Mouse (Mus musculus) embryonic facial prominence, embryonic 14.5 days (tissue): ENCODE data around the gene Pik3r6. TPM values are rescaled to one million over a fixed set of nuclear protein-coding genes. Genes with fewer than 3 reads are reported as not detected.

ENCODE experiments used
- ATAC-seq: fragments of 200-750 bp; cut with Nextera tagmentation; 2 replicates; pipeline ENCODE4 v1.8.0; 2017; ENCODE audit warnings: low read depth, moderate number of reproducible peaks, moderate TSS enrichment
- DNase-seq: peaks from one replicate; pipeline ENCODE4 v3.0.0-alpha.2; 2015; ENCODE audit warnings: low spot score
- H3K27ac ChIP-seq: fragments of 300-500 bp; sonication (generic); replicated peaks from 2 replicates; pipeline ENCODE4 v1.5.1; 2014; ENCODE audit warnings: low read depth, mild to moderate bottlenecking, low read length, moderate library complexity
- H3K27me3 ChIP-seq: fragments of 300-500 bp; sonication (generic); replicated peaks from 2 replicates; pipeline ENCODE4 v1.6.1; 2014; ENCODE audit warnings: low read length; ENCODE audit not compliant: control insufficient read depth, insufficient read depth
- H3K36me3 ChIP-seq: fragments of 300-500 bp; sonication (generic); 2 replicates; pipeline ENCODE4 v1.6.1; 2014; ENCODE audit warnings: low read length, mixed read lengths; ENCODE audit not compliant: control insufficient read depth, insufficient read depth
- H3K4me1 ChIP-seq: fragments of 300-500 bp; sonication (generic); 2 replicates; pipeline ENCODE4 v1.6.1; 2014; ENCODE audit warnings: antibody characterized with exemption, low read length; ENCODE audit not compliant: control insufficient read depth, insufficient read depth
- H3K4me2 ChIP-seq: fragments of 300-500 bp; sonication (generic); 2 replicates; pipeline ENCODE4 v1.6.1; 2014; ENCODE audit warnings: low read depth, mild to moderate bottlenecking, low read length, moderate library complexity, mixed read lengths
- H3K4me3 ChIP-seq: fragments of 300-500 bp; sonication (generic); 2 replicates; pipeline ENCODE4 v1.5.1; 2014; ENCODE audit warnings: low read depth, mild to moderate bottlenecking, low read length
- H3K9ac ChIP-seq: fragments of 300-500 bp; sonication (generic); 2 replicates; pipeline ENCODE4 v1.6.1; 2014; ENCODE audit warnings: low read depth, mild to moderate bottlenecking, low read length, moderate library complexity, mixed read lengths
- H3K9me3 ChIP-seq: fragments of 300-500 bp; sonication (generic); 2 replicates; pipeline ENCODE4 v1.6.1; 2016; ENCODE audit warnings: low read length; ENCODE audit not compliant: control insufficient read depth
- WGBS: fragments of 180-500 bp; shearing (Covaris S2); extraction: QIAGEN DNeasy Blood & Tissue Kit; methylation state at CpG from one replicate; pipeline ENCODE4 v1.1.7; 2014; 5-methylcytosine and 5-hydroxymethylcytosine counted together
- polyA plus RNA-seq: library from polyadenylated mRNA; unstranded; fragments of >200 nt; fragmentation: Nextera tagmentation; extraction: Ambion mirVana; gene quantifications from 2 replicates; pipeline ENCODE4 v1.2.1, GENCODE M21; 2014

Gene Pik3r6
- polyA plus RNA-seq: 2.2 and 2.8 TPM in 2 replicates

DNA sequence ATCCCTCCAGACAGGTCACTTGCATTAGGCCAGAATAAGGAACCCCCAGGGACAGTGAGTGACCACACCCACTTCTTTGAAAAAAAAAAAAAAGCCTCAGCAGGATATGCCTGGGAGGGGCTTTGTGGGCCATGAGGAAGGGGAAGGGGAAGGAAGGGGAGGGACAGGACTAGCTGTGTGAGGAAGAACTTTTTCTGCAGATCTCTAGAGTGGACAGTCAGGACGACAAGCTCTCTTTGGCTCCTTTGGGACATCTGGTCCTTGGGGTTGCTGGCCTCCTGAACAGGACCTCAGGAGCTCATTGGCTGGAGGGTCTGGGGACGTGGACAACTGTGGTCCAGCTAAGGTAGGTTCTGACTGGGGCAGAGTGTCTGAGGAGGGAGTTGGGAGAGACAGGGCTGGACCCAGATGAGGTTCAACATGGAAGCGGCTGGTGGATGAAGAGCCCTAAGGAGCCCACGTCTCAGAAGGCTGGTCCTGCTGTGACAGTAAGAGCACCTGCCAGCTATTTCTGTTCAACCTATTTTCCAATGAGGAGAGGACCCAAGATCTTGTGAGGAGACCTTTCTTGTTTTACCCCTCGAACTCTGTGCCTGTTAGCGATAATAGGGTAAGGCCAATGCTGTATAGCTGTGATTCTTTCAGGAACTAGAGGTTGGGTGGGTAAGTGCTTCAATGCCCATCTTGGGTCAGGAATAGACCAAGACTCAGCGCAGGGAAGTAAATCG, at the start of gene Pik3r6:
Pik3r6 (plus strand) TSS at position 118 of the 728 bp plus-strand sequence.
- 83% methylated on average over 8 of the region's 8 CpGs for WGBS
- no peak within 1 kb of the TSS for H3K27ac ChIP-seq
- no peak within 1 kb of the TSS for H3K9ac ChIP-seq
- H3K4me3 ChIP-seq: no peak within 1 kb of the TSS
- ATAC-seq: no peak
- no peaks in the 10 kb centered on the region for H3K36me3 ChIP-seq
- peak within 1 kb of the TSS; percentile 14; the same call in 1 of the 2 replicates for H3K4me2 ChIP-seq
- H3K4me1 ChIP-seq: no peaks in the 10 kb centered on the region
- H3K9me3 ChIP-seq: no peaks in the 10 kb centered on the region
- no peaks in the 10 kb centered on the region for H3K27me3 ChIP-seq
- DNase-seq: no peak

DNA sequence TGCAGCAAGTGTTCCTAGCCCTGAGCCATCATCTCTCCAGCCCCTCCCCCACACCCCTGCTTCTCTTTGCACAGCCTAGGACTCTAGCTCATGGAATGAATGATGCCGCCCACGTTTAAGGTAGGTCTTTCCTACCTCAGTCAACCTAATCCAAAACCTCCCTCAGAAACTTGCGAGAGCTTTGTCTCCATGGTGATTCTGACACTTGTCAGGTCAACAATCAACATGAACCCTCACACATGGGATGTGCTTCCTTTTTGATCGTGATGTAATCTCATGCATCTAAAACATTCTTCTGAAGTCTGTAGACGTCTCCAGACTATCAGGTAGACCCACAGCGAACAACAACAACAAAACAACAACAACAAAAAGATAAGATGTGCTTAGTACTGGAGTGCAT, 49.5 kb upstream of the Pik3r6 start:
- WGBS: 66% methylated on average over 6 of the region's 6 CpGs
- H3K27me3 ChIP-seq: no peaks in the 10 kb centered on the region
- DNase-seq (no peak), ATAC-seq (no peak)
- H3K4me2 ChIP-seq: no peak overlapping the region
- peaks cover 9% of the 10 kb centered on the region; the same call in 1 of the 2 replicates for H3K4me1 ChIP-seq
- no peak overlapping the region for H3K9ac ChIP-seq
- H3K27ac ChIP-seq: no peak overlapping the region
- H3K36me3 ChIP-seq: no peaks in the 10 kb centered on the region
- H3K4me3 ChIP-seq: no peak overlapping the region
- H3K9me3 ChIP-seq: no peaks in the 10 kb centered on the region

DNA sequence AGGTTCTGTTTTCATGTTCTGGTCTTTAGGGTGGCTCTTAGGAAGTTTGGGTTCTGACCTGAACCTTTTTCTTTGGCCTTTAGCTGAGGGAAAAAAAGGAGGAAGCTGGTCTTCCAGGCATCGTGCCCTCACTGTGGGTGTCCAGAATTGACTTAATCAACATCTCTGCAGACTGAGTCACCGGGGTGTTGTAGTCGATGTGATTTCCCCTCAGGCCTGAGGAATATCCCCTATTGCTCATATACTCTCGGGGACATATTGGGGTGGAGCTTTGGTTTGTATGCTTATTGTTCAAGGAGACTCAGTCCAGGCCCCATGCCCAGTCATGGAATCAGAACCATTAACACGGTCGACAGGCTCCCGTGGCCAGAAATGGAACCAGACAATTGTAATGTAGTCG, 44.7 kb upstream of the Pik3r6 start:
- no peak overlapping the region for H3K9ac ChIP-seq
- 67% methylated on average over 8 of the region's 8 CpGs for WGBS
- no peak overlapping the region for H3K4me3 ChIP-seq
- no peak overlapping the region for H3K27ac ChIP-seq
- H3K4me1 ChIP-seq: no peaks in the 10 kb centered on the region
- H3K36me3 ChIP-seq: no peaks in the 10 kb centered on the region
- H3K27me3 ChIP-seq: no peaks in the 10 kb centered on the region
- DNase-seq: no peak
- ATAC-seq: no peak
- no peak overlapping the region for H3K4me2 ChIP-seq
- H3K9me3 ChIP-seq: no peaks in the 10 kb centered on the region

DNA sequence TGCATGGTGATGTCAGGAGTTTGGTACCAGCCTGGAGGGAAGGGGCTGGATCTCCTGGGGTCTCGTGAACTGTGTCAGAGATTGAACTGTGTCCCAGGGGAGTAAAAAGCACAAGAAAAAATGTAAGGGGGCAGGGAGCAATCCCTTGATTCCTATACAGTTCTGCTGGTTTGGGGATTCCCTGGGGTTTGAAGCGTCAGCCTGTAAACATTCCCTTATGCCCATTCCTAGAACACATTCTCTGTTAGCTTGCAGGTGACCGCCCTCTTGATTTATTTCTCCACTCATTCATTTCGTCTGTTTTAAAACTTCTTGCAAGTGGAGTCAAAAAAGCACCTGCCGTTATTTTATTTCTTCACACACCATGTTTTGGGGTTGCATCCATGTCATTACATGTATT, 43.8 kb upstream of the Pik3r6 start:
- DNase-seq (no peak), ATAC-seq (no peak)
- Histone ChIP-seq H3K27ac (no peak overlapping the region), H3K9me3 (no peaks in the 10 kb centered on the region), H3K4me3 (no peak overlapping the region), H3K27me3 (no peaks in the 10 kb centered on the region), H3K4me1 (no peaks in the 10 kb centered on the region), H3K4me2 (no peak overlapping the region), H3K36me3 (no peaks in the 10 kb centered on the region), H3K9ac (no peak overlapping the region)
- whole genome bisulfite sequencing: 68% methylated on average over 5 of the region's 5 CpGs

DNA sequence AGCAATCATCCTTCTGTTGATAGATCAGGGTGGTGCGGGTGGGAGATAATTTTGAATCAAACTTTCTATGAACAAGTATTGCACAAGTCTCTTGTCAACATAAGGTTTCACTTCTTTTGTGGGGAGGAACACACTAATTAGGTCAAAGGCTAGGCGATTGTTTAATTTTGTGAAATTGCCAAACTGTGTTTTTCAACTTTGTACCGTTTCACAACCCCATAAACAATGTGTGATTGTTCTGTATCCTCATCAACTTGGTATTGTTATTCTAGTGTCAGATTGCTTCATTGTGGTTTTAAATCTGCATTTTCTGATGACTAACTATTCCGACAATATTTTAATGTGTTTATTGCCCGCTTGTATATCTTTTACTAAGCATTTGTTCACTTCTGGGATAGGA, 43.3 kb upstream of the Pik3r6 start:
- ATAC-seq: no peak
- Histone ChIP-seq H3K36me3 (no peaks in the 10 kb centered on the region), H3K9ac (no peak overlapping the region), H3K4me1 (no peaks in the 10 kb centered on the region), H3K27ac (no peak overlapping the region), H3K27me3 (no peaks in the 10 kb centered on the region), H3K4me3 (no peak overlapping the region), H3K4me2 (no peak overlapping the region), H3K9me3 (no peaks in the 10 kb centered on the region)
- 82% methylated on average over 5 of the region's 5 CpGs for WGBS
- DNase-seq: no peak

DNA sequence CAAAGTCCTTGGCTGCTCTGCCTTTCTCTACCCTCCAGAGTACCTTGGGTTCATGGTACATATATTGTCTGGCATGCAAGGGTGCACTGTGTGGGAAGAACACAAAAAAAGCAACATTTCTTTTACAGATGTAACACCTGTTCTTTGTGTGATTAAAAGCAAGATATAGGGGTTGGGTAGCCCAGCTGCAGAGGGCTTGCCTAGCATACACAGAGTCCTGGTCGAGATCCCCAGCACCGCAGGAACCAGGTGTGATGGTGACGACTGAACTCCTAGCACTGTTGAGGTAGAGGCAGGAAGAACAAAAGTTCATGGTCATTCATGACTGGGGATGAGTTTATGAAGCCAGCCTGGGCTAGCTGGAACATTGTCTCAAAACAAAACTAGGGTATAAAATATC, 40.1 kb upstream of the Pik3r6 start:
- H3K4me2 ChIP-seq: no peak overlapping the region

DNA sequence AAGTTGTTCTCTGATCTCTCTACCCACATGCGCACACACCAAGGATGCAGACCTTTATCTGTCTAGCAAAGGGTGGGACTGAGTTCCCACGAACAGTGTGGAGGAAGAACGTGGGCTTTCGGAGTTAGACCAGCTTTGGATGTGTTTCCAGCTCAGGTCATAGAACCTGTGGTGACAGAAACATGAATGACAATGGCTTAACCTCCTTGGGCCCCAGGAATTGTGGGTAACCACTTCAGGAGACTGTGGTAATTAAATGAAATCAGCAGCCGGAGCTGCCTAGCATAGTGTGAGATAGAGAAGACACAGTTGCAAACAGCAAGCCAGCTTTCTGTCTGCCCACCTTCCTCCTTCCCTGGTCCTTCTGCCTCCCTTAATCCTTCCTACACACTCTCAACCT, 38.6 kb upstream of the Pik3r6 start:
- DNase-seq (no peak), ATAC-seq (no peak)
- H3K9me3 ChIP-seq: no peaks in the 10 kb centered on the region
- no peaks in the 10 kb centered on the region for H3K4me1 ChIP-seq
- no peak overlapping the region for H3K27ac ChIP-seq
- H3K4me2 ChIP-seq: no peak overlapping the region
- whole genome bisulfite sequencing: 76% methylated on average over 5 of the region's 5 CpGs
- no peaks in the 10 kb centered on the region for H3K36me3 ChIP-seq
- no peaks in the 10 kb centered on the region for H3K27me3 ChIP-seq
- no peak overlapping the region for H3K4me3 ChIP-seq
- no peak overlapping the region for H3K9ac ChIP-seq

More for the DNA sequence above, 40.1 kb upstream of the Pik3r6 start:
- no peaks in the 10 kb centered on the region for H3K36me3 ChIP-seq
- H3K9ac ChIP-seq: no peak overlapping the region
- WGBS: 80% methylated on average over 3 of the region's 3 CpGs
- no peak overlapping the region for H3K27ac ChIP-seq
- DNase-seq: no peak
- H3K4me1 ChIP-seq: no peaks in the 10 kb centered on the region
- H3K27me3 ChIP-seq: no peaks in the 10 kb centered on the region
- no peak for ATAC-seq
- no peak overlapping the region for H3K4me3 ChIP-seq
- no peaks in the 10 kb centered on the region for H3K9me3 ChIP-seq

DNA sequence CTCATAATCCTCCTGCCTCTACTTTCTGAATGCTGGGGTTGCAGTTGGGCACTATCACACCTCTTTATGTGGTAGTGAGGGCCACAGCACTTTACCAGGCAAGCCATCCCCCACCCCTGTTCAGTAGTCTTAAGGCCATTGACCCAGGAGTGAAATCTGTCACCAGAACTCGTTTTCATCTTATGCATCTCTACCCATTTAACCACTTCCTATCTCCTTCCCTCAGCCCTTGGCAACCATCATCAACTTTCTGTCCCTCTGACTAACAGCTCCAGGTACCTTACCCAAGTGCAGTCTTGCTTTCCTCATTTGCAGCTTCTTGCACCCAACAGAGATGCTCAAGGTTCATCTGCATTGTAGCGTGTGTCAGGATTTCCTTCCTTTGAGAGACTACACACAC, 37.7 kb upstream of the Pik3r6 start:
- Histone ChIP-seq H3K27me3 (no peaks in the 10 kb centered on the region), H3K9me3 (no peaks in the 10 kb centered on the region), H3K4me3 (no peak overlapping the region), H3K4me1 (no peaks in the 10 kb centered on the region), H3K9ac (no peak overlapping the region), H3K27ac (no peak overlapping the region), H3K36me3 (no peaks in the 10 kb centered on the region), H3K4me2 (no peak overlapping the region)
- WGBS: 74% methylated on average over 2 of the region's 2 CpGs
- no peak for ATAC-seq
- no peak for DNase-seq

DNA sequence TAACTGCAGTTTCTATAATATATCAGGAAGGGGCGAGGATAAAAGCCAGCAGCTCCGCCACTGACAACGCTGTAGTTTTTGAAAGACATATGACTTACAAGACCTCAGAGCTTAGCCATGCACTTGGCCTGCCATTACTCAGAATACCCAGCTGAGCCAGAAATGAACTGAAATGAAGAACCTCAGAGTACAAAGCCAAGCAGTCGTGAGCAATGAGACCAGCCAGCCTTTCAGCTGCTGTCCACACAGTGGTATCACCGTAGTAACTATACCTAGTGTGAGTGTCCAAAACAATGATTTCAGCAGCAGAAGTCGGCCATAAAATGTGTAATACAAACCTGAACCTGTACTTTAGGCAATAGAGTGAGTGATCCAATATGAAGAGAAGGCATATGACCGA, 35.4 kb upstream of the Pik3r6 start:
- Histone ChIP-seq H3K4me3 (no peak overlapping the region), H3K27ac (no peak overlapping the region), H3K27me3 (no peaks in the 10 kb centered on the region), H3K9ac (no peak overlapping the region), H3K4me1 (no peaks in the 10 kb centered on the region), H3K9me3 (no peaks in the 10 kb centered on the region), H3K4me2 (no peak overlapping the region), H3K36me3 (no peaks in the 10 kb centered on the region)
- ATAC-seq: no peak; the same call in 1 of the 2 replicates
- no peak for DNase-seq
- 83% methylated on average over 7 of the region's 7 CpGs for whole genome bisulfite sequencing
